Mouse (Mus musculus) megakaryocyte, embryonic 14.5 days (primary cell): ENCODE results near the gene Inpp5k. TPM values are rescaled to one million over a fixed set of nuclear protein-coding genes. Genes with fewer than 3 reads are reported as not detected.
A peak's percentile ranks its signal among the peaks of the same experiment; 100 is the strongest.

ENCODE experiments used
- H3K27me3 ChIP-seq: replicated peaks from 2 replicates; pipeline ENCODE3; 2012; ENCODE audit warnings: inconsistent platforms
- H3K36me3 ChIP-seq: replicated peaks from 2 replicates; pipeline ENCODE3; 2012; ENCODE audit warnings: low read length, inconsistent platforms, mixed read lengths
- H3K4me1 ChIP-seq: 2 replicates; pipeline ENCODE4 v1.6.1; 2012; ENCODE audit warnings: inconsistent platforms
- H3K4me3 ChIP-seq: replicated peaks from 2 replicates; pipeline ENCODE3; 2012; ENCODE audit warnings: moderate library complexity, mild to moderate bottlenecking, inconsistent platforms
- H3K9me3 ChIP-seq: 2 replicates; pipeline ENCODE4 v1.6.1; 2012; ENCODE audit warnings: inconsistent platforms
- FLI1 ChIP-seq: IDR thresholded peaks from 2 replicates; pipeline ENCODE4 v1.6.1; 2012; ENCODE audit warnings: low read length, inconsistent platforms, mixed read lengths
- GATA1 ChIP-seq: IDR thresholded peaks from 3 replicates; pipeline ENCODE4 v1.6.1; 2012; ENCODE audit warnings: mixed read lengths, low read length, inconsistent platforms, borderline replicate concordance
- polyA plus RNA-seq: library from polyadenylated mRNA; stranded (reverse); fragments of >175 nt; gene quantifications from 2 replicates; pipeline ENCODE4 v1.2.3, GENCODE M21; 2012; ENCODE audit warnings: low replicate concordance; ENCODE audit not compliant: insufficient read depth

The Inpp5k gene
- polyA plus RNA-seq, 1 experiment = 43.3 TPM

DNA sequence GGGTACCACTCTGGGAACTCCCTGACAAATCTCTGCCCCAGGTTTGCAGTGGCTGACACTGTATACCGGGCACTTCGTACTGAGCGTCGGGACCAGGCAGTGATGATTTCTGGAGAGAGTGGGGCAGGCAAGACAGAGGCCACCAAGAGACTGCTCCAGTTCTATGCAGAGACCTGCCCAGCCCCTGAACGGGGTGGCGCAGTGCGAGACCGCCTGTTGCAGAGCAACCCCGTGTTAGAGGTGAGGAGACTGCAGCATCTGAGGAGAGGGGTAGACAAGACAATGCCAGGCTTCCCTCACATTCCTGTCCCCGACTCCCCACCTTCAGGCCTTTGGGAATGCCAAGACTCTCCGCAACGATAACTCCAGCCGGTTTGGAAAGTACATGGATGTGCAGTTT lies 27.5 kb downstream of the Inpp5k start:
- Histone ChIP-seq H3K4me1 (peaks cover 73% of the 10 kb centered on the region), H3K4me3 (no peak overlapping the region), H3K9me3 (no peaks in the 10 kb centered on the region), H3K27me3 (no peaks in the 10 kb centered on the region), H3K36me3 (peaks cover 63% of the 10 kb centered on the region)
- TF ChIP-seq GATA1 (no peak), FLI1 (no peak)

DNA sequence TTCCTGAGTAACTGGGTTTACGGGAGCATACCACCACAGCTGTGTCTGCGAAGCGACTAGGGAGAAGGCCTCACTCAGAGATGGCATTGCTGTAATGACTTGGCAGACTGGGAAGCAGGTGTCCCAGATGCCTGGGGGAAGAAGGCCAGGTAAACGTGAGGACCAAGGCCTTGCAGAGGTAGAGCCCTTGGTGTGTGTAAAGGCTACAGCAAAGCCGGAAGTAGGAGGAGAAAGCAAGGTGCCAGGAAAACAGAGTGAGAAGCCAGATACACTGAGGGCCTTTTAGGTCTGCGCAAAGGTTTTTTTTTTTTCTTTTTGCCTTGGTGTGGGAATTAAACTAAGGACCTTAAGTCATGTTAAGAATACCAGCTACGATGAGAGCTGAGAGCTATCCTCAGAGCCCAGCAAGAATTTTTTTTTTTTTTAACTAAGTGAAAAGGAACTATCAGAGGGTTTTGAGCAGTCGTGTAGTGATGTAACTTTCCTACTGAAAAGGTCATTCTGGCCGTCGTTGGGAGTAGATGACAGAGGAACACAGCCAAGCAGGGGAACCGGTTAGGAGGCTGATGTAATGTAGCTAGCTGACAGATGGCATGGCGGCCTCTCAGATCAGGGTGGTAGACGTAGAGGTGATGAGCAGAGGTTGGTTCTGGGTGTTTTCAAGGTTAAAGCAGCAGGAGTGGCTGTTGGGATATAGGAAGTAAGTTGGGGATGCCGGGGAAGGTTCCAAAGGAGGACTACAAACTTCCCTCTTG lies 28.4 kb downstream of the Inpp5k start:
- TF ChIP-seq FLI1 = no peak
- no peak for TF ChIP-seq GATA1
- H3K36me3 ChIP-seq = peaks cover 69% of the 10 kb centered on the region
- H3K4me3 ChIP-seq = peak overlapping the region; percentile 42
- peaks cover 64% of the 10 kb centered on the region for H3K4me1 ChIP-seq
- H3K9me3 ChIP-seq = no peaks in the 10 kb centered on the region
- no peaks in the 10 kb centered on the region for H3K27me3 ChIP-seq

DNA sequence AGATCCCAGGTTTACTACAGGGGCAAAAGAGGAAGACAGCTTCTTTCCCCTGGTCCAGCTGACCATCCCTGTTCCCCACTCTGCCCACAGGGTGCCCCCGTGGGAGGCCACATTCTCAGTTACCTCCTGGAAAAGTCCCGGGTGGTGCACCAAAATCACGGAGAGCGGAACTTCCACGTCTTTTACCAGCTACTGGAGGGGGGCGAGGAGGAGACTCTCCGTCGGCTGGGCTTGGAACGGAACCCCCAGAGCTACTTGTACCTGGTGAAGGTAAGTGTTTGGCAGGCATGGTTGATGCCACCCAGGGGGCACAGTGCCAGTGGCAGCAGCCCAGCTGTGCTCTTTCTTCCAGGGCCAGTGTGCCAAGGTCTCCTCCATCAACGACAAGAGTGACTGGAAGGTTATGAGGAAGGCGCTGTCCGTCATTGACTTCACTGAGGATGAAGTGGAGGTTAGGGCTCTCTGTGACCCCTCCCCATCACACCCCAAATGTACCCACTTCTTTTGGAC lies 29.3 kb downstream of the Inpp5k start:
- no peak for TF ChIP-seq GATA1
- no peak for TF ChIP-seq FLI1
- Histone ChIP-seq H3K4me3 (no peak overlapping the region), H3K9me3 (no peaks in the 10 kb centered on the region), H3K27me3 (no peaks in the 10 kb centered on the region), H3K4me1 (peaks cover 56% of the 10 kb centered on the region), H3K36me3 (peaks cover 76% of the 10 kb centered on the region)

- H3K36me3 ChIP-seq = peaks cover 86% of the 10 kb centered on the region
- peaks cover 55% of the 10 kb centered on the region for H3K4me1 ChIP-seq
- TF ChIP-seq FLI1 = no peak
- no peak for TF ChIP-seq GATA1
- H3K9me3 ChIP-seq = no peaks in the 10 kb centered on the region
- no peak overlapping the region for H3K4me3 ChIP-seq
- H3K27me3 ChIP-seq = no peaks in the 10 kb centered on the region
These were observed 30.4 kb downstream of the Inpp5k start for GRCm38 (mm10) chr11:75660941-75661800.

GRCm38 (mm10) chr11:75662131-75662530 lies 31.3 kb downstream of the Inpp5k start:
- TF ChIP-seq FLI1 (no peak), GATA1 (no peak)
- Histone ChIP-seq H3K4me1 (peaks cover 55% of the 10 kb centered on the region), H3K9me3 (no peaks in the 10 kb centered on the region), H3K36me3 (peaks cover 93% of the 10 kb centered on the region), H3K27me3 (no peaks in the 10 kb centered on the region), H3K4me3 (peak overlapping the region; percentile 30)

GRCm38 (mm10) chr11:75666296-75666695 lies 35.5 kb downstream of the Inpp5k start:
- Histone ChIP-seq H3K36me3 (peaks cover 92% of the 10 kb centered on the region), H3K9me3 (no peaks in the 10 kb centered on the region), H3K27me3 (no peaks in the 10 kb centered on the region), H3K4me3 (no peak overlapping the region), H3K4me1 (peaks cover 64% of the 10 kb centered on the region)
- TF ChIP-seq FLI1 (no peak), GATA1 (no peak)

DNA sequence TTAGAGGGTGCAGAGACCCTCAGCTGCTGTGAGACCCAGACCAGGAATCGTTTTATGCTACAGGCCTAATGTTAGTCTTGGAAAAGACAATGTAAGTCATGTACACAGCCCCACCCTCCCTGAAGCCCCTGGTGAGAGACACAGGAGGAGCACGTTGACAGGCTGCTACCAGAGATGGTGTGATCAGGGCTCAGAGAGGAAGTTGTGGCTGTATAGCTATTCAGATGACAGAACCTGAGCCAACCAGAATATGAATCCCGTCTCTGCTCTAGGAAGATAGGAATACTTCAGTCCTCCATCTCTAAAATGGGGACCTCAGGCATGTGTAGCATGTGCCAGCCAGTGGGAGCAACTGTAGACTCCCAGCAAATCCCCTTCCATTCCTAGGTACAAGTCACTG lies 37.8 kb downstream of the Inpp5k start:
- peaks cover 61% of the 10 kb centered on the region for H3K4me1 ChIP-seq
- H3K27me3 ChIP-seq = no peaks in the 10 kb centered on the region
- no peak overlapping the region for H3K4me3 ChIP-seq
- TF ChIP-seq FLI1 = no peak
- TF ChIP-seq GATA1 = no peak
- H3K9me3 ChIP-seq = no peaks in the 10 kb centered on the region
- peaks cover 94% of the 10 kb centered on the region for H3K36me3 ChIP-seq

DNA sequence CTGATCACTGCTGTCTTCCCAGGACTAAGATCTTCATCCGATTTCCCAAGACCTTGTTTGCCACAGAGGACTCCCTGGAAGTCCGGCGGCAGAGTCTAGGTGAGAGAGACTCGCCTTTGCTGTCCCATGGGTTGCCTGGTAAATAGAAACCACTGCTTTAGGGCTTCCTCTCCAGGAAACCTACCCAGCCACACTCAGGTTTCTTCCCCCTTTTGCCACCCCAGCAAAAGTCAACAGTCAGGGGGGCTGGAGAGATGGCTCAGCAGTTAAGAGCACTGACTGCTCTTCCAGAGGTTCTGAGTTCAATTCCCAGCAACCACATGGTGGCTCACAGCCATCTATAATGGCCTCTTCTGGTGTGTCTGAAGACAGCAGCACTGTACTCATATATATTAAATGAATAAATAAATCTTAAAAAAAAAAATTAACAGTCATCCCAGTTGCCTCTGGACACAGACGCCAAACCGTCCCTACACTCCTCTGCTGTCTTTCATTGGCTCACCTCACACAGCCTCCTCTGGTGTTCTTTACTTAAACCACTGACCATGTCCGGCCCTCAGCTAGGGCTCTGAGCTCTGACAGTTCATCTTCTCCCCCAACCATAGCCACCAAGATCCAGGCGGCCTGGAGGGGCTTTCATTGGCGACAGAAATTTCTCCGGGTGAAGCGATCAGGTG lies 38.5 kb downstream of the Inpp5k start:
- TF ChIP-seq FLI1 = no peak
- TF ChIP-seq GATA1 = no peak
- H3K4me1 ChIP-seq = peaks cover 61% of the 10 kb centered on the region
- no peak overlapping the region for H3K4me3 ChIP-seq
- H3K9me3 ChIP-seq = no peaks in the 10 kb centered on the region
- H3K36me3 ChIP-seq = peaks cover 95% of the 10 kb centered on the region
- no peaks in the 10 kb centered on the region for H3K27me3 ChIP-seq

- no peaks in the 10 kb centered on the region for H3K9me3 ChIP-seq
- H3K27me3 ChIP-seq = no peaks in the 10 kb centered on the region
- H3K4me3 ChIP-seq = peak overlapping the region; percentile 64
- peaks cover 62% of the 10 kb centered on the region for H3K4me1 ChIP-seq
- TF ChIP-seq GATA1 (no peak), FLI1 (no peak)
- H3K36me3 ChIP-seq = peaks cover 93% of the 10 kb centered on the region
These were observed 39.0 kb downstream of the Inpp5k start for GRCm38 (mm10) chr11:75669853-75670200.

GRCm38 (mm10) chr11:75671426-75672180 lies 40.8 kb downstream of the Inpp5k start:
- Histone ChIP-seq H3K27me3 (no peaks in the 10 kb centered on the region), H3K4me1 (peaks cover 56% of the 10 kb centered on the region), H3K4me3 (no peak overlapping the region), H3K36me3 (peaks cover 78% of the 10 kb centered on the region), H3K9me3 (no peaks in the 10 kb centered on the region)
- no peak for TF ChIP-seq GATA1
- no peak for TF ChIP-seq FLI1
